Mouse (Mus musculus) heart, embryonic 11.5 days (tissue): ENCODE data around the gene Fyn. TPM values are rescaled to one million over a fixed set of nuclear protein-coding genes. Genes with fewer than 3 reads are reported as not detected.

ENCODE experiments used
- ATAC-seq: fragments of 200-750 bp; cut with Nextera tagmentation; replicated peaks from 2 replicates; pipeline ENCODE4 v1.8.0; 2017; ENCODE audit warnings: moderate library complexity; ENCODE audit not compliant: insufficient number of reproducible peaks, low FRiP score, low TSS enrichment
- H3K27ac ChIP-seq: fragments of 300-500 bp; sonication (generic); 2 replicates; pipeline ENCODE4 v1.5.1; 2014; ENCODE audit warnings: mild to moderate bottlenecking, low read depth, low read length
- H3K27me3 ChIP-seq: fragments of 300-500 bp; sonication (generic); 2 replicates; pipeline ENCODE4 v1.6.1; 2014; ENCODE audit warnings: mild to moderate bottlenecking, low read length, mixed read lengths; ENCODE audit not compliant: control insufficient read depth, insufficient read depth
- H3K36me3 ChIP-seq: fragments of 300-500 bp; sonication (generic); 2 replicates; pipeline ENCODE4 v1.6.1; 2014; ENCODE audit warnings: mild to moderate bottlenecking, low read length, moderate library complexity, mixed read lengths; ENCODE audit not compliant: control insufficient read depth, insufficient read depth
- H3K4me1 ChIP-seq: fragments of 300-500 bp; sonication (generic); 2 replicates; pipeline ENCODE4 v1.6.1; 2014; ENCODE audit warnings: low read length; ENCODE audit not compliant: control insufficient read depth, insufficient read depth
- H3K4me2 ChIP-seq: fragments of 300-500 bp; sonication (generic); 2 replicates; pipeline ENCODE4 v1.6.1; 2014; ENCODE audit warnings: mild to moderate bottlenecking, moderate library complexity
- H3K4me3 ChIP-seq: fragments of 300-500 bp; sonication (generic); 2 replicates; pipeline ENCODE4 v1.5.1; 2014; ENCODE audit warnings: low read depth, low read length
- H3K9ac ChIP-seq: fragments of 300-500 bp; sonication (generic); 2 replicates; pipeline ENCODE4 v1.6.1; 2014; ENCODE audit warnings: mild to moderate bottlenecking, low read depth, low read length, moderate library complexity
- H3K9me3 ChIP-seq: fragments of 300-500 bp; sonication (generic); replicated peaks from 2 replicates; pipeline ENCODE4 v1.6.1; 2016; ENCODE audit warnings: low read length; ENCODE audit not compliant: control insufficient read depth
- WGBS: fragments of 180-500 bp; shearing (Covaris S2); extraction: QIAGEN DNeasy Blood & Tissue Kit; methylation state at CpG from one replicate; pipeline ENCODE4 v1.1.7; 2014; ENCODE audit not compliant: insufficient replicate concordance; 5-methylcytosine and 5-hydroxymethylcytosine counted together
- polyA plus RNA-seq: library from polyadenylated mRNA; unstranded; fragments of >200 nt; fragmentation: Nextera tagmentation; extraction: Ambion mirVana; gene quantifications from 2 replicates; pipeline ENCODE4 v1.2.1, GENCODE M21; 2014

The Fyn gene
- polyA plus RNA-seq, 1 experiment from 2014 or later: 17.2 TPM

GRCm38 (mm10) chr10:39424643-39425042, 56.0 kb downstream of the Fyn start:
- H3K4me1 ChIP-seq: peaks cover 13% of the 10 kb centered on the region
- H3K27ac ChIP-seq: no peak overlapping the region
- H3K4me3 ChIP-seq: no peak overlapping the region
- ATAC-seq: no peak
- WGBS: 90% methylated on average over 3 of the region's 3 CpGs
- no peak overlapping the region for H3K4me2 ChIP-seq
- H3K9me3 ChIP-seq: no peaks in the 10 kb centered on the region
- no peak overlapping the region for H3K9ac ChIP-seq
- H3K27me3 ChIP-seq: no peaks in the 10 kb centered on the region
- H3K36me3 ChIP-seq: no peaks in the 10 kb centered on the region

GRCm38 (mm10) chr10:39426033-39426432, 57.4 kb downstream of the Fyn start:
- Histone ChIP-seq H3K4me1 (peaks cover 8% of the 10 kb centered on the region), H3K4me3 (no peak overlapping the region), H3K27ac (no peak overlapping the region), H3K4me2 (no peak overlapping the region), H3K9me3 (no peaks in the 10 kb centered on the region), H3K9ac (no peak overlapping the region), H3K36me3 (no peaks in the 10 kb centered on the region), H3K27me3 (no peaks in the 10 kb centered on the region)
- no peak for ATAC-seq
- 82% methylated on average over 3 of the region's 3 CpGs for WGBS

- peaks cover 7% of the 10 kb centered on the region; the same call in 1 of the 2 replicates for H3K4me1 ChIP-seq
- ATAC-seq: no peak
- H3K27ac ChIP-seq: no peak overlapping the region
- no peaks in the 10 kb centered on the region for H3K9me3 ChIP-seq
- no peaks in the 10 kb centered on the region for H3K27me3 ChIP-seq
- WGBS: 28% methylated on average over 5 of the region's 5 CpGs
- H3K9ac ChIP-seq: no peak overlapping the region
- no peak overlapping the region for H3K4me2 ChIP-seq
- no peaks in the 10 kb centered on the region for H3K36me3 ChIP-seq
- no peak overlapping the region for H3K4me3 ChIP-seq
Observed at GRCm38 (mm10) chr10:39426833-39427490, 58.3 kb downstream of the Fyn start.

GRCm38 (mm10) chr10:39429661-39430060, 61.0 kb downstream of the Fyn start:
- no peak overlapping the region for H3K4me3 ChIP-seq
- no peaks in the 10 kb centered on the region for H3K27me3 ChIP-seq
- H3K9me3 ChIP-seq: no peaks in the 10 kb centered on the region
- no peak overlapping the region for H3K27ac ChIP-seq
- WGBS: 85% methylated on average over 4 of the region's 4 CpGs
- no peak overlapping the region for H3K9ac ChIP-seq
- no peaks in the 10 kb centered on the region for H3K36me3 ChIP-seq
- no peak overlapping the region for H3K4me2 ChIP-seq
- ATAC-seq: no peak
- H3K4me1 ChIP-seq: peaks cover 14% of the 10 kb centered on the region; the same call in 1 of the 2 replicates

GRCm38 (mm10) chr10:39430074-39430764, 61.6 kb downstream of the Fyn start:
- Histone ChIP-seq H3K4me2 (no peak overlapping the region), H3K9me3 (no peaks in the 10 kb centered on the region), H3K27ac (no peak overlapping the region), H3K27me3 (no peaks in the 10 kb centered on the region), H3K36me3 (no peaks in the 10 kb centered on the region), H3K4me1 (peaks cover 14% of the 10 kb centered on the region; the same call in 1 of the 2 replicates), H3K4me3 (no peak overlapping the region), H3K9ac (no peak overlapping the region)
- 68% methylated on average over 14 of the region's 14 CpGs for WGBS
- ATAC-seq: no peak

GRCm38 (mm10) chr10:39431265-39431664, 62.6 kb downstream of the Fyn start:
- ATAC-seq: no peak
- Histone ChIP-seq H3K4me2 (no peak overlapping the region), H3K4me3 (no peak overlapping the region), H3K27me3 (no peaks in the 10 kb centered on the region), H3K27ac (no peak overlapping the region), H3K9me3 (no peaks in the 10 kb centered on the region), H3K36me3 (no peaks in the 10 kb centered on the region), H3K4me1 (peaks cover 14% of the 10 kb centered on the region; the same call in 1 of the 2 replicates), H3K9ac (no peak overlapping the region)
- 66% methylated on average over 2 of the region's 2 CpGs for WGBS

GRCm38 (mm10) chr10:39432648-39433568, 64.3 kb downstream of the Fyn start:
- ATAC-seq: no peak
- Histone ChIP-seq H3K4me2 (no peak overlapping the region), H3K27ac (no peak overlapping the region), H3K4me3 (no peak overlapping the region), H3K36me3 (no peaks in the 10 kb centered on the region), H3K27me3 (no peaks in the 10 kb centered on the region), H3K9ac (no peak overlapping the region), H3K9me3 (no peaks in the 10 kb centered on the region), H3K4me1 (peaks cover 9% of the 10 kb centered on the region; the same call in 1 of the 2 replicates)
- WGBS: 75% methylated on average over 14 of the region's 14 CpGs

- no peak overlapping the region for H3K4me2 ChIP-seq
- H3K9me3 ChIP-seq: no peaks in the 10 kb centered on the region
- H3K27ac ChIP-seq: no peak overlapping the region
- H3K27me3 ChIP-seq: no peaks in the 10 kb centered on the region
- ATAC-seq: no peak
- H3K4me1 ChIP-seq: peaks cover 9% of the 10 kb centered on the region; the same call in 1 of the 2 replicates
- WGBS: 68% methylated on average over 7 of the region's 7 CpGs
- H3K36me3 ChIP-seq: no peaks in the 10 kb centered on the region
- H3K9ac ChIP-seq: no peak overlapping the region
- H3K4me3 ChIP-seq: no peak overlapping the region
Observed at GRCm38 (mm10) chr10:39433893-39434292, 65.2 kb downstream of the Fyn start.
